Mouse (Mus musculus): Measurements from ENCODE around the gene Opn1mw. TPM values are rescaled to one million over a fixed set of nuclear protein-coding genes. Genes with fewer than 3 reads are reported as not detected.
"Not testable (repeated sequence)": the region's sequence is repeated elsewhere in the genome, so short reads cannot be mapped to it uniquely, and the experiment has no call there.

Opn1mw gene
- polyA plus RNA-seq (2015; fragmentation: Nextera tagmentation; extraction: Ambion mirVana) = not detected in 2 replicates

GRCm38 (mm10) chrX:74127164-74127563 lies at the start of gene Opn1mw:
TSS of gene Opn1mw (plus strand) at chrX:74127464.
- Histone ChIP-seq H3K27ac (no peak within 1 kb of the TSS), H3K27me3 (no peaks in the 10 kb centered on the region), H3K4me1 (replicated peaks) (no peaks in the 10 kb centered on the region), H3K4me2 (replicated peaks) (no peak within 1 kb of the TSS), H3K9me3 (no peaks in the 10 kb centered on the region), H3K4me3 (replicated peaks) (no peak within 1 kb of the TSS), H3K9ac (replicated peaks) (no peak within 1 kb of the TSS), H3K36me3 (no peaks in the 10 kb centered on the region)
- ATAC-seq = no peak

- Histone ChIP-seq H3K9ac (replicated peaks) (peak overlapping the region; percentile 76), H3K9me3 (no peaks in the 10 kb centered on the region), H3K4me1 (replicated peaks) (peaks cover 35% of the 10 kb centered on the region), H3K27ac (peak overlapping the region; percentile 97), H3K4me2 (replicated peaks) (peak overlapping the region; percentile 60), H3K36me3 (no peaks in the 10 kb centered on the region), H3K4me3 (replicated peaks) (peak overlapping the region; percentile 56), H3K27me3 (no peaks in the 10 kb centered on the region)
- ATAC-seq = peak; percentile 7
- WGBS = 35% methylated on average over 17 of the region's 17 CpGs
These were observed 42.9 kb upstream of the Opn1mw start for GRCm38 (mm10) chrX:74084276-74084837.

- Histone ChIP-seq H3K4me1 (replicated peaks) (peaks cover 35% of the 10 kb centered on the region), H3K4me2 (replicated peaks) (peak overlapping the region; percentile 60), H3K9me3 (no peaks in the 10 kb centered on the region), H3K27ac (peak overlapping the region; percentile 97), H3K36me3 (no peaks in the 10 kb centered on the region), H3K4me3 (replicated peaks) (peak overlapping the region; percentile 56), H3K9ac (replicated peaks) (peak overlapping the region; percentile 76), H3K27me3 (no peaks in the 10 kb centered on the region)
- peak; percentile 81 for ATAC-seq
- 17% methylated on average over 27 of the region's 56 CpGs for WGBS
These were observed 42.2 kb upstream of the Opn1mw start for GRCm38 (mm10) chrX:74084946-74085498.

GRCm38 (mm10) chrX:74085601-74086038 lies 41.6 kb upstream of the Opn1mw start:
- peak overlapping the region; percentile 97 for H3K27ac ChIP-seq
- H3K4me3 ChIP-seq (replicated peaks) = peak overlapping the region; percentile 56
- WGBS = 26% methylated on average over 26 of the region's 27 CpGs
- H3K4me2 ChIP-seq (replicated peaks) = peak overlapping the region; percentile 41
- ATAC-seq = peak; percentile 99
- no peaks in the 10 kb centered on the region for H3K36me3 ChIP-seq
- H3K4me1 ChIP-seq (replicated peaks) = peaks cover 35% of the 10 kb centered on the region
- H3K9me3 ChIP-seq = no peaks in the 10 kb centered on the region
- H3K9ac ChIP-seq (replicated peaks) = peak overlapping the region; percentile 76
- H3K27me3 ChIP-seq = no peaks in the 10 kb centered on the region

- Histone ChIP-seq H3K36me3 (no peaks in the 10 kb centered on the region), H3K27ac (no peak overlapping the region), H3K9ac (replicated peaks) (no peak overlapping the region), H3K4me3 (replicated peaks) (no peak overlapping the region), H3K9me3 (no peaks in the 10 kb centered on the region), H3K4me2 (replicated peaks) (no peak overlapping the region), H3K27me3 (no peaks in the 10 kb centered on the region), H3K4me1 (replicated peaks) (no peaks in the 10 kb centered on the region)
- WGBS = 83% methylated on average over 1 of the region's 1 CpGs
- ATAC-seq = no peak
These were observed 32.1 kb upstream of the Opn1mw start for GRCm38 (mm10) chrX:74095130-74095529.

GRCm38 (mm10) chrX:74103457-74104188 lies 23.6 kb upstream of the Opn1mw start:
- no peak for ATAC-seq
- no peaks in the 10 kb centered on the region for H3K9me3 ChIP-seq
- H3K27me3 ChIP-seq = no peaks in the 10 kb centered on the region
- no peak overlapping the region for H3K4me2 ChIP-seq (replicated peaks)
- no peak overlapping the region for H3K4me3 ChIP-seq (replicated peaks)
- H3K27ac ChIP-seq = no peak overlapping the region
- no peaks in the 10 kb centered on the region for H3K36me3 ChIP-seq
- H3K9ac ChIP-seq (replicated peaks) = no peak overlapping the region
- H3K4me1 ChIP-seq (replicated peaks) = no peaks in the 10 kb centered on the region
- WGBS = 65% methylated on average over 4 of the region's 4 CpGs

GRCm38 (mm10) chrX:74105916-74106315 lies 21.3 kb upstream of the Opn1mw start:
- Histone ChIP-seq H3K36me3 (no peaks in the 10 kb centered on the region), H3K4me1 (replicated peaks) (no peaks in the 10 kb centered on the region), H3K4me2 (replicated peaks) (no peak overlapping the region), H3K4me3 (replicated peaks) (no peak overlapping the region), H3K9me3 (no peaks in the 10 kb centered on the region), H3K27ac (no peak overlapping the region), H3K27me3 (no peaks in the 10 kb centered on the region), H3K9ac (replicated peaks) (no peak overlapping the region)
- ATAC-seq = no peak
- WGBS = 65% methylated on average over 2 of the region's 2 CpGs

- no peaks in the 10 kb centered on the region for H3K36me3 ChIP-seq
- H3K4me3 ChIP-seq (replicated peaks) = no peak overlapping the region
- 52% methylated on average over 3 of the region's 3 CpGs for WGBS
- no peak overlapping the region for H3K9ac ChIP-seq (replicated peaks)
- H3K9me3 ChIP-seq = no peaks in the 10 kb centered on the region
- H3K4me1 ChIP-seq (replicated peaks) = no peaks in the 10 kb centered on the region
- no peak overlapping the region for H3K27ac ChIP-seq
- H3K27me3 ChIP-seq = no peaks in the 10 kb centered on the region
- no peak overlapping the region for H3K4me2 ChIP-seq (replicated peaks)
- no peak for ATAC-seq
These were observed 18.5 kb upstream of the Opn1mw start for GRCm38 (mm10) chrX:74108747-74109146.

GRCm38 (mm10) chrX:74114036-74114435 lies 13.2 kb upstream of the Opn1mw start:
- Histone ChIP-seq H3K27me3 (no peaks in the 10 kb centered on the region), H3K9me3 (no peaks in the 10 kb centered on the region), H3K4me2 (replicated peaks) (no peak overlapping the region), H3K9ac (replicated peaks) (no peak overlapping the region), H3K4me1 (replicated peaks) (no peaks in the 10 kb centered on the region), H3K27ac (no peak overlapping the region), H3K36me3 (no peaks in the 10 kb centered on the region), H3K4me3 (replicated peaks) (no peak overlapping the region)
- no peak for ATAC-seq

- H3K4me1 ChIP-seq (replicated peaks) = no peaks in the 10 kb centered on the region
- no peak overlapping the region for H3K9ac ChIP-seq (replicated peaks)
- ATAC-seq = peak; percentile 62; the same call in 1 of the 2 replicates
- no peaks in the 10 kb centered on the region for H3K9me3 ChIP-seq
- H3K36me3 ChIP-seq = no peaks in the 10 kb centered on the region
- no peaks in the 10 kb centered on the region for H3K27me3 ChIP-seq
- peak overlapping the region; percentile 41 for H3K4me2 ChIP-seq (replicated peaks)
- no peak overlapping the region for H3K27ac ChIP-seq
- H3K4me3 ChIP-seq (replicated peaks) = peak overlapping the region; percentile 17; the same call in 1 of the 2 replicates
- WGBS = 22% methylated on average over 10 of the region's 10 CpGs
These were observed 11.8 kb upstream of the Opn1mw start for GRCm38 (mm10) chrX:74115511-74115910.

- Histone ChIP-seq H3K4me3 (replicated peaks) (no peak overlapping the region), H3K4me2 (replicated peaks) (no peak overlapping the region), H3K36me3 (no peaks in the 10 kb centered on the region), H3K27me3 (no peaks in the 10 kb centered on the region), H3K9ac (replicated peaks) (no peak overlapping the region), H3K9me3 (no peaks in the 10 kb centered on the region), H3K4me1 (replicated peaks) (no peaks in the 10 kb centered on the region), H3K27ac (no peak overlapping the region)
- no peak for ATAC-seq
- WGBS = 67% methylated on average over 2 of the region's 2 CpGs
These were observed 2.3 kb upstream of the Opn1mw start for GRCm38 (mm10) chrX:74124975-74125374.

GRCm38 (mm10) chrX:74135263-74135662 lies 8.0 kb downstream of the Opn1mw start, which contains the start of gene Mecp2:
TSS of gene Mecp2 (minus strand) at chrX:74135363.
- 35% methylated on average over 1 of the region's 1 CpGs for WGBS
- not testable (repeated sequence) for H3K4me1 ChIP-seq (replicated peaks); H3K9me3 ChIP-seq; H3K36me3 ChIP-seq; H3K27me3 ChIP-seq; H3K9ac ChIP-seq (replicated peaks); ATAC-seq; H3K4me2 ChIP-seq (replicated peaks); H3K27ac ChIP-seq; H3K4me3 ChIP-seq (replicated peaks)
